Mouse (Mus musculus): ENCODE measurements around the gene Gm13103. TPM values are rescaled to one million over a fixed set of nuclear protein-coding genes. Genes with fewer than 3 reads are reported as not detected.
"Not testable (repeated sequence)": the region's sequence is repeated elsewhere in the genome, so short reads cannot be mapped to it uniquely, and the experiment has no call there.

Gm13103 gene
- polyA plus RNA-seq (2015; fragmentation: Nextera tagmentation; extraction: Ambion mirVana), result not detected in 2 replicates

DNA sequence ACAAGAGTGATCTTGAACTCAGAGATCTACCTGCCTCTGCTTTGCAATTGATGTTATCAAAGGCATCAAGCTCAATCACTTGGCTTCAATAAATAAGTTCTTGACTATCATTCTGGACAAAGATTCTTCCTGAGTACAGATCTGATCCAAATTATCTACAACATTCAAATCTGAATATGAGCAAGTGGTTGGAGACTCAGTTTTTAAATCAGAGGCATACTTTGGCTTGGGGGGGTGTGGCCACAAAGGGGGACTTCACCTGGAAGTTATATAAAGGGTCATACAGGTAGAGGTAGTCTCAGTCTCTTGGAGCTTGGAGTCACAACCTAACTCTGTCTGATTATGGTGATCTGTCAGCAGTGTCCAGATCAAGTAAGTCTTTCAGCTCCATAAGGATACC, at the start of gene Gm13103:
Gm13103 (plus strand) TSS at position 301 of the 400 bp plus-strand sequence.
- not testable (repeated sequence) for H3K36me3 ChIP-seq (ENCODE audit: control insufficient read depth, insufficient read depth, low read length); H3K4me2 ChIP-seq (ENCODE audit: low read depth, low read length); H3K9me3 ChIP-seq (replicated peaks; ENCODE audit: control insufficient read depth, low read length); H3K9ac ChIP-seq (ENCODE audit: low read length); ATAC-seq (ENCODE audit: insufficient read depth, low FRiP score); H3K27me3 ChIP-seq (ENCODE audit: control insufficient read depth, insufficient read depth, low read length); H3K27ac ChIP-seq (ENCODE audit: low read length); H3K4me1 ChIP-seq (ENCODE audit: control insufficient read depth, insufficient read depth, low read length); H3K4me3 ChIP-seq (replicated peaks; ENCODE audit: low read length)

DNA sequence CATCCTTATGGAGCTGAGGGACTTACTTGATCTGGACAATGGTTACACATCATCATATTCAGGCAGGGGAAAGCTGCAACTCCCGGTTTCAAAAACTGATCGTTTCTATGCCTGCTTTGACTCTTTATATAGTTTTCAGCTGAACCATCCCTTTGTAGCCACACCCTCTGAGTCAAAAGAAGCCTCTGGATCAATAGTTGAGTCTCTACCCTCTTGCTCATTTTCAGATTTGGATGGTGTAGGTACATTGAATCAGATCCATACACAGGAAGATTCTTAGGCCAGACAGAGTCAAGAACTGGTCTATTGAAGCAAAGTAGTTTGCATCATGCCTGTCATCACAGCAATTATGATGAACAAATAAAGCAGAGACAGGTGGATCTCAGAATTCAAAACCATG, 30.3 kb upstream of the Gm13103 start, which contains the start of gene Gm13084:
Gm13084 (minus strand) TSS at position 101 of the 400 bp plus-strand sequence.
- H3K4me3 ChIP-seq (replicated peaks; ENCODE audit: low read length), result no peak within 1 kb of the TSS
- H3K9ac ChIP-seq (ENCODE audit: low read length), result no peak within 1 kb of the TSS
- no peaks in the 10 kb centered on the region for H3K36me3 ChIP-seq (ENCODE audit: control insufficient read depth, insufficient read depth, low read length)
- 70% methylated on average over 2 of the region's 2 CpGs for WGBS
- no peak within 1 kb of the TSS for H3K27ac ChIP-seq (ENCODE audit: low read length)
- H3K4me2 ChIP-seq (ENCODE audit: low read depth, low read length), result no peak within 1 kb of the TSS
- no peaks in the 10 kb centered on the region for H3K27me3 ChIP-seq (ENCODE audit: control insufficient read depth, insufficient read depth, low read length)
- no peak for ATAC-seq (ENCODE audit: insufficient read depth, low FRiP score)
- H3K9me3 ChIP-seq (replicated peaks; ENCODE audit: control insufficient read depth, low read length), result no peaks in the 10 kb centered on the region
- H3K4me1 ChIP-seq (ENCODE audit: control insufficient read depth, insufficient read depth, low read length), result no peaks in the 10 kb centered on the region

DNA sequence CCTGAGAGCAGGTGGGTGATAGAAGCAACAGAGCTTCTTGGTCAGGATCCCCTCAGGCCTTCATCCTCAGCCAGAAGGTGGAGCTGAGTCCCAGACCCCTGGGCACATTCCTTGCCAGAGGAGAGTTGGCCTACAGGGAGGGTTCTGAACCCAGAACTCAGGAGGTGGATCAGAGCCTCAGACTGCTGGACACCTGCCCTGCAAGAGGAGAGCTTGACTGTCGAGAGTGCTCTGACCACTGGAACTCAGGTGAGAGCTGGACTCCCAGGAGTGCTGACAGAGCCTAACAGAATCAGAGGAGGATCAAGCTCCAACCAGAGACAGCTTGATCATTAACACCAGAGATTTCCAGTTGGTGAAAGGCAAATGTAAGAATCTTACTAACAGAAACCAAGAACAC, 36.1 kb downstream of the Gm13103 start:
- H3K27me3 ChIP-seq (ENCODE audit: control insufficient read depth, insufficient read depth, low read length); ATAC-seq (ENCODE audit: insufficient read depth, low FRiP score): not testable (repeated sequence)
- WGBS, result 62% methylated on average over 1 of the region's 1 CpGs

GRCm38 (mm10) chr4:143894406-143894805, 48.1 kb downstream of the Gm13103 start:
- H3K36me3 ChIP-seq (ENCODE audit: control insufficient read depth, insufficient read depth, low read length); ATAC-seq (ENCODE audit: insufficient read depth, low FRiP score); H3K9ac ChIP-seq (ENCODE audit: low read length); H3K4me2 ChIP-seq (ENCODE audit: low read depth, low read length); H3K27ac ChIP-seq (ENCODE audit: low read length); H3K9me3 ChIP-seq (replicated peaks; ENCODE audit: control insufficient read depth, low read length); H3K4me3 ChIP-seq (replicated peaks; ENCODE audit: low read length); H3K4me1 ChIP-seq (ENCODE audit: control insufficient read depth, insufficient read depth, low read length); H3K27me3 ChIP-seq (ENCODE audit: control insufficient read depth, insufficient read depth, low read length): not testable (repeated sequence)
- WGBS, result 90% methylated on average over 3 of the region's 3 CpGs

More for the DNA sequence above, 36.1 kb downstream of the Gm13103 start:
- H3K27ac ChIP-seq (ENCODE audit: low read length); H3K4me1 ChIP-seq (ENCODE audit: control insufficient read depth, insufficient read depth, low read length); H3K9ac ChIP-seq (ENCODE audit: low read length); H3K9me3 ChIP-seq (replicated peaks; ENCODE audit: control insufficient read depth, low read length); H3K4me2 ChIP-seq (ENCODE audit: low read depth, low read length); H3K36me3 ChIP-seq (ENCODE audit: control insufficient read depth, insufficient read depth, low read length); H3K4me3 ChIP-seq (replicated peaks; ENCODE audit: low read length): not testable (repeated sequence)

GRCm38 (mm10) chr4:143900280-143900679, 54.0 kb downstream of the Gm13103 start, which contains the start of gene Pramef6:
TSS of gene Pramef6 (minus strand) at chr4:143900380.
- H3K36me3 ChIP-seq (ENCODE audit: control insufficient read depth, insufficient read depth, low read length); H3K9ac ChIP-seq (ENCODE audit: low read length); ATAC-seq (ENCODE audit: insufficient read depth, low FRiP score); H3K27ac ChIP-seq (ENCODE audit: low read length); H3K9me3 ChIP-seq (replicated peaks; ENCODE audit: control insufficient read depth, low read length); H3K4me1 ChIP-seq (ENCODE audit: control insufficient read depth, insufficient read depth, low read length); H3K4me2 ChIP-seq (ENCODE audit: low read depth, low read length); H3K27me3 ChIP-seq (ENCODE audit: control insufficient read depth, insufficient read depth, low read length); H3K4me3 ChIP-seq (replicated peaks; ENCODE audit: low read length): not testable (repeated sequence)
- WGBS, result 86% methylated on average over 1 of the region's 1 CpGs

Other genes with a start within 250 kb of the Gm13103 start
- not detected in 2 replicates for gene Gm13083, start 231.5 kb upstream of the Gm13103 start, polyA plus RNA-seq (2015; fragmentation: Nextera tagmentation; extraction: Ambion mirVana)
- gene Gm13088, start 189.3 kb upstream of the Gm13103 start, polyA plus RNA-seq (2015; fragmentation: Nextera tagmentation; extraction: Ambion mirVana), result not detected in 2 replicates
- gene Gm13089, start 143.8 kb upstream of the Gm13103 start, polyA plus RNA-seq (2015; fragmentation: Nextera tagmentation; extraction: Ambion mirVana), result not detected in 2 replicates
- not detected in 2 replicates for gene Gm13078, start 127.0 kb upstream of the Gm13103 start, polyA plus RNA-seq (2015; fragmentation: Nextera tagmentation; extraction: Ambion mirVana)
- gene Gm13023, start 57.1 kb upstream of the Gm13103 start, polyA plus RNA-seq (2015; fragmentation: Nextera tagmentation; extraction: Ambion mirVana), result not detected in 2 replicates
- not detected in 2 replicates for gene Gm13084, start 30.4 kb upstream of the Gm13103 start, polyA plus RNA-seq (2015; fragmentation: Nextera tagmentation; extraction: Ambion mirVana)
- not detected in 2 replicates for gene Pramef6, start 53.9 kb downstream of the Gm13103 start, polyA plus RNA-seq (2015; fragmentation: Nextera tagmentation; extraction: Ambion mirVana)
- not detected in 2 replicates for gene Pramef25, start 104.5 kb downstream of the Gm13103 start, polyA plus RNA-seq (2015; fragmentation: Nextera tagmentation; extraction: Ambion mirVana)
- gene Gm13101, start 120.5 kb downstream of the Gm13103 start, polyA plus RNA-seq (2015; fragmentation: Nextera tagmentation; extraction: Ambion mirVana), result not detected in 2 replicates
- not detected in 2 replicates for gene Pramef17, start 147.9 kb downstream of the Gm13103 start, polyA plus RNA-seq (2015; fragmentation: Nextera tagmentation; extraction: Ambion mirVana)
- not detected in 2 replicates for gene Pramel4, start 212.6 kb downstream of the Gm13103 start, polyA plus RNA-seq (2015; fragmentation: Nextera tagmentation; extraction: Ambion mirVana)

All from stomach, embryonic 16.5 days (tissue).